Mouse (Mus musculus) testis, postnatal 14 days (tissue): ENCODE measurements around the gene Dvl1.

Source experiments
- DNase-seq: peaks from one replicate; pipeline ENCODE4 v3.0.0; 2021; ENCODE audit warnings: low spot score

The Dvl1 gene

GRCm38 (mm10) chr4:155846871-155847578, at the start of gene Dvl1:
Dvl1 (plus strand) TSS chr4:155847402.
- peak; percentile 92 for DNase-seq

GRCm38 (mm10) chr4:155802075-155802474, 45.1 kb upstream of the Dvl1 start:
- no peak for DNase-seq

- no peak for DNase-seq
Measured at GRCm38 (mm10) chr4:155802741-155803339, 44.4 kb upstream of the Dvl1 start, which contains the start of gene Mrpl20. Mrpl20 (plus strand) TSS chr4:155802878.

- DNase-seq = peak; percentile 94
Measured at GRCm38 (mm10) chr4:155803340-155804041, 43.7 kb upstream of the Dvl1 start.

- no peak for DNase-seq
Measured at GRCm38 (mm10) chr4:155807841-155808240, 39.4 kb upstream of the Dvl1 start.

GRCm38 (mm10) chr4:155811929-155812664, 35.1 kb upstream of the Dvl1 start, which contains the start of gene Ccnl2:
Ccnl2 (plus strand) TSS chr4:155812489.
- peak; percentile 96 for DNase-seq

- peak; percentile 56 for DNase-seq
Measured at GRCm38 (mm10) chr4:155812665-155813181, 34.5 kb upstream of the Dvl1 start.

GRCm38 (mm10) chr4:155817533-155817932, 29.7 kb upstream of the Dvl1 start:
- no peak for DNase-seq

GRCm38 (mm10) chr4:155821025-155821424, 26.2 kb upstream of the Dvl1 start:
- DNase-seq = no peak

- no peak for DNase-seq
Measured at GRCm38 (mm10) chr4:155823443-155823842, 23.8 kb upstream of the Dvl1 start.

- no peak for DNase-seq
Measured at GRCm38 (mm10) chr4:155829866-155830265, 17.3 kb upstream of the Dvl1 start.

GRCm38 (mm10) chr4:155830596-155830995, 16.6 kb upstream of the Dvl1 start:
- no peak for DNase-seq

- peak; percentile 96 for DNase-seq
Measured at GRCm38 (mm10) chr4:155831205-155831766, 15.9 kb upstream of the Dvl1 start, which contains the start of gene Aurkaip1. Aurkaip1 (plus strand) TSS chr4:155831272.

- no peak for DNase-seq
Measured at GRCm38 (mm10) chr4:155831831-155832230, 15.4 kb upstream of the Dvl1 start.

GRCm38 (mm10) chr4:155832321-155832720, 14.9 kb upstream of the Dvl1 start:
- no peak for DNase-seq

GRCm38 (mm10) chr4:155833234-155833633, 14.0 kb upstream of the Dvl1 start:
- DNase-seq = no peak

- DNase-seq = peak; percentile 69
Measured at GRCm38 (mm10) chr4:155833836-155834235, 13.4 kb upstream of the Dvl1 start.

- no peak for DNase-seq
Measured at GRCm38 (mm10) chr4:155837404-155838010, 9.7 kb upstream of the Dvl1 start.

GRCm38 (mm10) chr4:155838187-155839153, 8.7 kb upstream of the Dvl1 start:
- no peak for DNase-seq

- DNase-seq = peak; percentile 82
Measured at GRCm38 (mm10) chr4:155839483-155839910, 7.7 kb upstream of the Dvl1 start, which contains the start of gene Mxra8. Mxra8 (plus strand) TSS chr4:155839680.
